Mouse (Mus musculus) heart, postnatal 0 days (tissue): ENCODE results near the gene Hip1r.

Source experiments
- CTCF ChIP-seq: IDR thresholded peaks from 2 replicates; pipeline ENCODE4 v1.5.1; 2016; ENCODE audit warnings: antibody characterized with exemption, control low read depth, low read depth
- EP300 ChIP-seq: IDR thresholded peaks from 2 replicates; pipeline ENCODE4 v1.6.1; 2016; ENCODE audit warnings: antibody characterized with exemption, low read depth

GRCm38 (mm10) chr5:124036836-124037235 is 63.4 kb downstream of the Hip1r start:
- TF ChIP-seq CTCF (no peak), EP300 (no peak)
